Mouse (Mus musculus) thymus, adult 2 months (tissue): ENCODE data around the gene Gm815.

Experiments
- CTCF ChIP-seq: fragments of 200-500 bp; IDR thresholded peaks from 2 replicates; pipeline ENCODE4 v1.5.1; 2012; ENCODE audit warnings: mild to moderate bottlenecking, control low read depth, low read length, moderate library complexity, borderline replicate concordance; ENCODE audit not compliant: control insufficient read depth, poor library complexity, insufficient read depth; ENCODE audit errors: extremely low read depth
- POLR2A ChIP-seq: fragments of 200-500 bp; IDR thresholded peaks from 2 replicates; pipeline ENCODE4 v1.6.1; 2012; ENCODE audit warnings: mild to moderate bottlenecking, low read length, control low read depth, moderate library complexity; ENCODE audit not compliant: control insufficient read depth, poor library complexity, insufficient read depth; ENCODE audit errors: extremely low read depth

GRCm38 (mm10) chr19:26892861-26893260, 7.2 kb downstream of the Gm815 start:
- no peak for TF ChIP-seq CTCF
- no peak for TF ChIP-seq POLR2A
